9 mouse cellular contexts compared by ENCODE assay signal in genomic region chr1:83064851-83065250, GRCm38 (mm10). TPM values are rescaled to one million over a fixed set of nuclear protein-coding genes. Genes with fewer than 3 reads are reported as not detected.
DNase-seq lines count a peak whose midpoint lies in the region; ATAC-seq and TF ChIP-seq lines count a peak whose summit lies in the region.
"Had no signal": no experiment of that assay in that cellular context is flagged by ENCODE, and none has a peak within 500 bp of the region (broad histone marks: within the 10 kb centered on the region; RNA-seq: fewer than 3 reads in every experiment).

No protein-coding gene starts in this region.

- no peaks in the 10 kb centered on the region for H3K36me3 ChIP-seq in heart, adult 2 months (ENCODE audit: control insufficient read depth, insufficient read depth, low read length)
- H3K36me3 ChIP-seq in heart, embryonic 11.5 days (ENCODE audit: control insufficient read depth, insufficient read depth, low read length): no peaks in the 10 kb centered on the region
- no peaks in the 10 kb centered on the region for H3K36me3 ChIP-seq in embryonic facial prominence, embryonic 14.5 days (ENCODE audit: control insufficient read depth, insufficient read depth, low read length)

- 18% methylated on average over 3 of the region's 3 CpGs for WGBS in heart, adult 2 months
- 23% methylated on average over 3 of the region's 3 CpGs for WGBS in heart, embryonic 11.5 days (ENCODE audit: insufficient replicate concordance)
- 35% methylated on average over 3 of the region's 3 CpGs for WGBS in embryonic facial prominence, embryonic 14.5 days

- H3K4me3 ChIP-seq in heart, adult 2 months: no peak overlapping the region
- no peak overlapping the region for H3K4me3 ChIP-seq in heart, embryonic 11.5 days (ENCODE audit: low read depth, low read length)
- no peak overlapping the region for H3K4me3 ChIP-seq in embryonic facial prominence, embryonic 14.5 days (ENCODE audit: low read depth, low read length)

- no peaks in the 10 kb centered on the region for H3K27me3 ChIP-seq in heart, adult 2 months (ENCODE audit: control insufficient read depth, insufficient read depth, low read length)
- H3K27me3 ChIP-seq in heart, embryonic 11.5 days (ENCODE audit: control insufficient read depth, insufficient read depth, low read length): no peaks in the 10 kb centered on the region
- no peaks in the 10 kb centered on the region for H3K27me3 ChIP-seq in embryonic facial prominence, embryonic 14.5 days (replicated peaks; ENCODE audit: control insufficient read depth, insufficient read depth, low read length)

- no peak overlapping the region for H3K9ac ChIP-seq in heart, adult 2 months (ENCODE audit: low read depth, low read length)
- no peak overlapping the region for H3K9ac ChIP-seq in heart, embryonic 11.5 days (ENCODE audit: low read depth, low read length)
- no peak overlapping the region for H3K9ac ChIP-seq in embryonic facial prominence, embryonic 14.5 days (ENCODE audit: low read depth, low read length)

- peaks cover 3% of the 10 kb centered on the region; the same call in 1 of the 2 replicates for H3K4me1 ChIP-seq in heart, adult 2 months (ENCODE audit: control insufficient read depth, insufficient read depth, low read length)
- peaks cover 6% of the 10 kb centered on the region; the same call in 1 of the 2 replicates for H3K4me1 ChIP-seq in heart, embryonic 11.5 days (ENCODE audit: control insufficient read depth, insufficient read depth, low read length)
- H3K4me1 ChIP-seq in embryonic facial prominence, embryonic 14.5 days (ENCODE audit: control insufficient read depth, insufficient read depth, low read length): no peaks in the 10 kb centered on the region

- no peak overlapping the region for H3K4me2 ChIP-seq in heart, embryonic 11.5 days
- H3K4me2 ChIP-seq in embryonic facial prominence, embryonic 14.5 days (ENCODE audit: low read depth, low read length): no peak overlapping the region

- peak; percentile 79 for TF ChIP-seq CTCF in heart, adult 2 months (IDR thresholded peaks at IDR 0.05)

- no peak for ATAC-seq in heart, embryonic 11.5 days (replicated peaks; ENCODE audit: insufficient number of reproducible peaks, low FRiP score, low TSS enrichment)
- ATAC-seq in embryonic facial prominence, embryonic 14.5 days (ENCODE audit: low read depth): no peak

- no peak for TF ChIP-seq EP300 in heart, adult 2 months (IDR thresholded peaks at IDR 0.05; ENCODE audit: insufficient read depth, low read depth, low read length)

- no peak for DNase-seq in heart, adult 2 months
- peak; percentile 4 for DNase-seq in ovary, postnatal 14 days (ENCODE audit: low spot score)
- no peak for DNase-seq in ovary, postnatal 10 days (ENCODE audit: low spot score)
- DNase-seq in embryonic facial prominence, embryonic 14.5 days (ENCODE audit: low spot score): peak; percentile 49
- DNase-seq in retina, adult 2 months (ENCODE audit: low read depth, low spot score): peak; percentile 23
- DNase-seq in layer of hippocampus, adult 9-11 months: no peak
- DNase-seq in gastrocnemius, adult 8-10 months (ENCODE audit: low spot score in 2 of 2): no peak

- TF ChIP-seq POLR2A in heart, adult 2 months (IDR thresholded peaks at IDR 0.05; ENCODE audit: insufficient read depth, low read depth, low read length): no peak

- no peaks in the 10 kb centered on the region for H3K79me2 ChIP-seq in heart, adult 2 months (replicated peaks; ENCODE audit: control insufficient read depth, insufficient read depth, low read length)

- no peaks in the 10 kb centered on the region for H3K9me3 ChIP-seq in heart, embryonic 11.5 days (replicated peaks; ENCODE audit: control insufficient read depth, low read length)
- H3K9me3 ChIP-seq in embryonic facial prominence, embryonic 14.5 days (ENCODE audit: control insufficient read depth, low read length): no peaks in the 10 kb centered on the region

- H3K27ac ChIP-seq in heart, adult 2 months: no peak overlapping the region
- H3K27ac ChIP-seq in heart, embryonic 11.5 days (ENCODE audit: low read depth, low read length): no peak overlapping the region
- no peak overlapping the region for H3K27ac ChIP-seq in embryonic facial prominence, embryonic 14.5 days (replicated peaks; ENCODE audit: low read depth, low read length)

- intact Hi-C loops in heart, adult 2 months (cut with DNase I): loop anchor here (5.0 kb wide), 2 partner anchors 122 to 652 kb away; no protein-coding TSS in a partner anchor

RNA-seq across cellular contexts. Expression of gene Krtap28-13, which starts 4.1 kb away (rescaled TPM):
- not detected for total RNA-seq in heart, adult 2 months (2021)
- polyA plus RNA-seq in heart, adult 2 months (2012; rRNA removed): not detected in 2 replicates
- 0.16 and 0.68 TPM in 2 replicates for polyA plus RNA-seq in heart, embryonic 11.5 days (2014; fragmentation: Nextera tagmentation; extraction: Ambion mirVana)
- polyA plus RNA-seq in embryonic facial prominence, embryonic 14.5 days (2014; fragmentation: Nextera tagmentation; extraction: Ambion mirVana): 0.29 TPM in 1 of 2 replicates, not detected in the other
- total RNA-seq in gastrocnemius, adult 8-10 months (2022): not detected
- total RNA-seq: layer of hippocampus, postnatal 10 days had no signal

RNA-seq across cellular contexts. Expression of gene A030005K14Rik, which starts 5.7 kb away (rescaled TPM):
- total RNA-seq in heart, adult 2 months (2021): not detected
- polyA plus RNA-seq in heart, adult 2 months (2012; rRNA removed): not detected in 2 replicates
- polyA plus RNA-seq in heart, embryonic 11.5 days (2014; fragmentation: Nextera tagmentation; extraction: Ambion mirVana): not detected in 2 replicates
- polyA plus RNA-seq in embryonic facial prominence, embryonic 14.5 days (2014; fragmentation: Nextera tagmentation; extraction: Ambion mirVana): not detected in 2 replicates
- total RNA-seq in gastrocnemius, adult 8-10 months (2022): not detected
- total RNA-seq: layer of hippocampus, postnatal 10 days had no signal

RNA-seq across cellular contexts. Expression of gene Gm47969, which starts 20.1 kb away (rescaled TPM):
- not detected for total RNA-seq in heart, adult 2 months (2021)
- not detected in 2 replicates for polyA plus RNA-seq in heart, adult 2 months (2012; rRNA removed)
- not detected in 2 replicates for polyA plus RNA-seq in heart, embryonic 11.5 days (2014; fragmentation: Nextera tagmentation; extraction: Ambion mirVana)
- not detected in 2 replicates for polyA plus RNA-seq in embryonic facial prominence, embryonic 14.5 days (2014; fragmentation: Nextera tagmentation; extraction: Ambion mirVana)
- total RNA-seq in gastrocnemius, adult 8-10 months (2022): not detected
- total RNA-seq: layer of hippocampus, postnatal 10 days had no signal

RNA-seq across cellular contexts. Expression of gene Krtap28-10, which starts 22.6 kb away (rescaled TPM):
- total RNA-seq in heart, adult 2 months (2021): not detected
- not detected in 2 replicates for polyA plus RNA-seq in heart, adult 2 months (2012; rRNA removed)
- polyA plus RNA-seq in heart, embryonic 11.5 days (2014; fragmentation: Nextera tagmentation; extraction: Ambion mirVana): not detected in 2 replicates
- polyA plus RNA-seq in embryonic facial prominence, embryonic 14.5 days (2014; fragmentation: Nextera tagmentation; extraction: Ambion mirVana): 0.36 TPM in 1 of 2 replicates, not detected in the other
- not detected for total RNA-seq in gastrocnemius, adult 8-10 months (2022)
- total RNA-seq: layer of hippocampus, postnatal 10 days had no signal

RNA-seq across cellular contexts. Expression of gene Slc19a3, which starts 26.6 kb away (rescaled TPM):
- under 1 TPM; 0.20 to 0.39 TPM for total RNA-seq in heart, adult 2 months (2021)
- polyA plus RNA-seq in heart, adult 2 months (2012; rRNA removed): 0.66 and 1.00 TPM in 2 replicates
- 1.7 and 2.0 TPM in 2 replicates for polyA plus RNA-seq in heart, embryonic 11.5 days (2014; fragmentation: Nextera tagmentation; extraction: Ambion mirVana)
- polyA plus RNA-seq in embryonic facial prominence, embryonic 14.5 days (2014; fragmentation: Nextera tagmentation; extraction: Ambion mirVana): 0.29 and 0.72 TPM in 2 replicates
- total RNA-seq in gastrocnemius, adult 8-10 months (2022): under 1 TPM in 1 of 4 experiments, not detected in 3; 0.27 TPM

Comparison
In these comparisons a context has a peak if more than half of its experiments do, and no peak if none do; other contexts are left out.
1. DNase-seq: peak in ovary, postnatal 14 days (single experiment), embryonic facial prominence, embryonic 14.5 days (single experiment) and retina, adult 2 months (single experiment); none in heart, adult 2 months (0 of 2), ovary, postnatal 10 days (single experiment), layer of hippocampus, adult 9-11 months (single experiment) and gastrocnemius, adult 8-10 months (0 of 2).